Mouse (Mus musculus) urinary bladder, adult 18-20 months (tissue): ENCODE data around the gene Cdc42ep4.

Experiments used
- DNase-seq, 2 experiments: peaks; one replicate each; pipeline ENCODE4 v3.0.0; 2022; ENCODE audit warnings: low spot score in 2 of 2, mixed read lengths in 2 of 2

The Cdc42ep4 gene

DNA sequence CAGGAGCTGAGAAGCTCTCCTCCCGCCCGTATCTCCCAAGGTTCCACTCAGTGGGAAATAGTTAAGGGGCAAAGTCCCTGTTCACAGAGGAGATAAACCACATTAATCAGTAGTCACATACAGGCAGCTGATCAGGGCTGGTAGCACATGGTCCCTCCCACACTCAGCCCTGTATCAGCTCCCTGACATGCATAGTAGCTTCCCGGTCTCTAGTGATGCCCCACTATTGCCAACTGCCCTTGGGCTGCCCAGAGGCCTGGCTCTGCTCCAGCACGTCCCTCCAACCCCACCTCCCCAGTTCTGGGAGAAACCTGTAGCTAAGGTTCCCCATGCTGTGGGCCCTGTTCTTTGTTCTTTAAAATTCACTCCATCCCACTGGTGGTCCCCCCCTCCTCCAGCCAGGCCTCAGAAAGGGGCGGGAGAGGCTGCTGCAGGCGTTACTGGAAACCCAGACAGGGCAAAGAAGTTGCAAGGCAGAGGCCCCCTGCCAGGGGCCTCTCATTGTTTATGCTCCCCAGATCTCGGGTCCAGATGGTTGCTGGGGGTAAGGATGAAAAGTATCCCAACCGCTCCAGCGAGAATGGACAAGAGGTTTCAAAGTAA lies 1.8 kb downstream of the Cdc42ep4 start:
- DNase-seq, result no peak

GRCm38 (mm10) chr11:113748797-113749521 lies 2.7 kb downstream of the Cdc42ep4 start:
- DNase-seq, result peak in 1 of 2 experiments; percentile 75

- no peak for DNase-seq
These were observed 3.8 kb downstream of the Cdc42ep4 start for GRCm38 (mm10) chr11:113747725-113748380.

- no peak for DNase-seq
These were observed 4.6 kb downstream of the Cdc42ep4 start for GRCm38 (mm10) chr11:113747056-113747455.

GRCm38 (mm10) chr11:113745961-113746360 lies 5.7 kb downstream of the Cdc42ep4 start:
- no peak for DNase-seq

DNA sequence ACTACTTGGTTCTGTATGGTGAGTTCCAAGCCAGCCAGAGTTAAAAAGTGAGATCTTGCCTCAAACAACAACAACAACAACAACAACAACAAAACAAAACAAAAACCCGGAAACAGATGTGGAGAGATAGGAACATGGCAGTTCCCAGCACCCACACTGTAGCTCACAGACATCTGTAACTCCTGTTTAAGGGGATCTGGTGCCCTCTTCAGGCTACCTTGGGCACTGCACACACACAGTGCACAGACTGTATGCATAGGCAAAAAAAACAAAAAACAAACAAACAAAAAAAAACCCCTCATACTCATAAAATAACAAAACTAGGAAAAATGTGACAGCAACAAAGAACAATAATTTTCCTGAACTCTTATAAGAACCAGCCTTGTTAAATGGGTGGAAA lies 8.7 kb downstream of the Cdc42ep4 start:
- DNase-seq, result no peak

- DNase-seq, result no peak
These were observed 11.6 kb downstream of the Cdc42ep4 start for GRCm38 (mm10) chr11:113740100-113740499.

GRCm38 (mm10) chr11:113739213-113739612 lies 12.5 kb downstream of the Cdc42ep4 start:
- DNase-seq, result peak in 1 of 2 experiments; percentile 35

GRCm38 (mm10) chr11:113737912-113738311 lies 13.8 kb downstream of the Cdc42ep4 start:
- DNase-seq, result no peak

GRCm38 (mm10) chr11:113737553-113737854 lies 14.2 kb downstream of the Cdc42ep4 start:
- no peak for DNase-seq

- no peak for DNase-seq
These were observed 14.7 kb downstream of the Cdc42ep4 start for GRCm38 (mm10) chr11:113736848-113737552.

DNA sequence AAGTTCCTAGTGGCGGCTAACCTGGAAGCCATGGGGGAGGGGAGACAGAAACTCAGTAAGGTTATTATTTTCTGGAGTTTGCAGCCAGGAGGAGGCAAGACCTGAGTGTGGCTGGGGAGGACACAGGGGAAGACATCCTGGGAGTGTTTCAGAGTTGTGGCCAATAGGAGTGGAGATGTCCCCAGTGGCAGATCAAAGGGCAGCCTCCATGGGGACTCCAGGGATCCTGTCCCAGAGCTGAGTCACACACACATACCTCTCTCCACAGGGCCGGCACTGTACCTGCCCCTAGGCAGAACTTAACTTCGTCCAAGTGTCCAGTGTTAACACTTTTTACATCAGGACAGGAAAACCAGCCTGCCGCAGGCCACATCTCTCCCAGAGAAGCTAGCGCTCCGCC lies 16.5 kb downstream of the Cdc42ep4 start:
- DNase-seq, result no peak

DNA sequence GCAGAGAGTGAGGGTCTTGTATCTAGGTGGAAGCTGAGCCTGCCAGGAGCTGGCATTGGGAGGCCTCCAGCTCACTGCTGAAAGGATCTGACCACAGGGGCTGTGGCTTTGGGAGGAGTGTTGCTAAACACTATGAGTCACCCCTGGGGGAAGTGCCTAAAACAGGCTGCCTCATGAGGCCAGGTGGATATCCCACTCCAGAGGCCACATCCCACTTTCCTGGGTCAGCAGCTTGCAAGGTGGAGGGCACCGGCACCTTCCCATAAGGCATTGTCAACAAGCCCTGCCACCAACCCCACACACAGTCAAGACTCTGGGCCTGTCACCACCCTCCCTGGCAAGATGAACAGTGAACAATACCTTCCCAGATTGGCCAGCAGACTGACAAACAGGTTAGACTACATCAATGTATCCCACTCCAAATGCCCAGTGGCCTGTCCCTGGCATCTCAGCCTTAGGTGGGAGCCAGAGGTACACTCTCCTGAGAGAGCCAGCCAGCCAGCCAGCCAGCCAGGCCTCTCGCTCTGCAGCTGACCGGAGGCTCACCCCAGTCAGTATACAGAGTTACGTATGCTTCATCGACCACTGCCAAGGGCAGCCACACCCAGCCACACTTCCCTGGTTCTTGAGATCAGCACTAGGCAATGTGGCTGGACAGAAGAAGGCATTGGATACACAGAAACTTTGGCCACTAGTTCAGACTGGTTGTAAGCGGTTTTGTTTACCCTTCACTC lies 17.9 kb downstream of the Cdc42ep4 start:
- peak; percentile 64 to 68 for DNase-seq

GRCm38 (mm10) chr11:113731945-113732612 lies 19.6 kb downstream of the Cdc42ep4 start:
- DNase-seq, result no peak

DNA sequence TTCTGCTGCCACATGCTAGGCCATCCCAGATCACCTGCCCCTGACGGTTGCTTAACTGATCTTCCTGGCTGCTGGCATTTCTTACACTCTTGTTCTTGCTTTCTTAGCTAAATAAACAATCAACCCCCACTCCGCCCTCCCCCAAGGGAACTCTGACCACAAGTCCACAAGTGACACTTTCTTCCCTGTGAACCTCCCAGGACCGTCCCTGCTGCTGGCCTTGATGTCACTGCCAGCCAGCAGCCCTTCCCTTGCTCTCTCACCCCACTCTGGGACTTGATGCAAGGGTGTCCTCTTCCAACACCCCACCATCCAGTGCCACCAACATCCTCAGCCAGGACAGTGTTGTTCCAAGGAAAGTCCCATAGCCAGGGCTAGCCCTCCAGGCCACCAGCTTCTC lies 20.8 kb downstream of the Cdc42ep4 start:
- DNase-seq, result no peak

DNA sequence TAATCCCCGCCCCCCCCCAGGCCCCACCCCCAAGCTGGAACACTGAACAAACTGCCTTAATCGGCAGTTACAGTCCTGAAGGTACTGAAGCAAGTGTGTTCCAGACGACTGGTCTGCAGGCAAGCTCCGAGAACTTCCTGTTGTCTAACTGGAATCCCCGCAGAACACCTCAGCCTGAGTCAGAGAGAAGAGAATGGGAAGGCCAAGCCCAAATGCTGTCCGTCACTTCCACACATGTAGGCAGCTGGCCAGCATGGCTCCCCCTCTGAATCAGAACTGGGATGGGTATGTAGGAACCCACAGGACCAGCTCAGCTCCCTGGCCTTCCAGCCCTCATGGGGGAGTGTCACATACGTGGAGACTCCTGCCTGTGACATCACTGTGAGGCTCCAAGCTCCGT lies 21.8 kb downstream of the Cdc42ep4 start:
- DNase-seq, result peak in 1 of 2 experiments; percentile 49

DNA sequence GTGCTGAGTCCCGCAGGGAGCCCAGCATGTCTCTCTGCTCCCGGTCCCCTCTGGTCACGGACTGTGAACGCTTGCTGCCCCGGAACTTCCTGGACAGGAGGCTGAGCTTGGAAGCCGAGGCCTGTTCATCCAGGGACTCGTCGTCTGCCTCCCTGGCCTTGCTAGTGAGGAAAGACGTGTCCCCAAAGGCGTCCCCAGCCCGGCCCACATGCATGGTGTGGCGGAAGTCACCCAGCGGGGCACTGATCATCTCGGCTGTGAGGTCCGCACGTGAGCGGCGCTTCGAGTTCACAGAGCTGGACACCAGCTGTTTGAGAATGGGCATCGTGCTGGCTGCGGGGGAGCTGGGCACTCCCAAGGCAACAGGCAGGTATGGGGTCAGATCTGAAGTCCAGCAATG lies 22.4 kb downstream of the Cdc42ep4 start:
- DNase-seq, result no peak

DNA sequence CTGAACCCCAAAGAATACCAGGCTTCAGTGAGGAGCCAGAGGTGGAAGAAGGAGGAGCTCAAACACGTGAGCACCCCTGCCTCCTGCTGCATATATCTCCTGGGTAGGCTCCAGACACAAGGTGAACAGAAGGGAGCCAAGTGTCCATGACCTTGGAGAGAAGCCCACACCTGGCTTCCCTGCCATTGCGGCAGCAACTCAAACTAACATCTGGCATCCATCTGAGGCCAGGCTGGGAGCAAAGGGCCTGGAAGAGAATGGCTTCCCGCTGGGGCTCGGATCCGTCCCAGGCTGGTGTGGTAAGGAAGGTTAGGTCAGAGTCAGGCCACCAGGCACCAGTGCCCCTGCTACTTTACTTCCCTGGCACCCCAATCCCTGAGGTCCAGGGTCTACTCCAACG lies 23.7 kb downstream of the Cdc42ep4 start:
- DNase-seq, result no peak

- DNase-seq, result no peak
These were observed 24.4 kb downstream of the Cdc42ep4 start for GRCm38 (mm10) chr11:113726994-113727888.
